Mouse (Mus musculus): ENCODE measurements around the gene Retn. TPM values are rescaled to one million over a fixed set of nuclear protein-coding genes. Genes with fewer than 3 reads are reported as not detected.

Retn gene
- polyA plus RNA-seq, 1 experiment from 2014 or later, result 0.24 TPM

GRCm38 (mm10) chr8:3690774-3691173 lies 35.2 kb downstream of the Retn start:
- no peak overlapping the region for H3K27ac ChIP-seq (replicated peaks)
- H3K4me3 ChIP-seq, result no peak overlapping the region
- DNase-seq (ENCODE audit: low spot score), result no peak
- H3K36me3 ChIP-seq (replicated peaks), result no peaks in the 10 kb centered on the region
- no peaks in the 10 kb centered on the region for H3K27me3 ChIP-seq (replicated peaks; ENCODE audit: low read depth, poor library complexity, severe bottlenecking)
- H3K9me3 ChIP-seq, result no peaks in the 10 kb centered on the region
- WGBS, result 76% methylated on average over 3 of the region's 3 CpGs
- H3K4me1 ChIP-seq, result no peaks in the 10 kb centered on the region

DNA sequence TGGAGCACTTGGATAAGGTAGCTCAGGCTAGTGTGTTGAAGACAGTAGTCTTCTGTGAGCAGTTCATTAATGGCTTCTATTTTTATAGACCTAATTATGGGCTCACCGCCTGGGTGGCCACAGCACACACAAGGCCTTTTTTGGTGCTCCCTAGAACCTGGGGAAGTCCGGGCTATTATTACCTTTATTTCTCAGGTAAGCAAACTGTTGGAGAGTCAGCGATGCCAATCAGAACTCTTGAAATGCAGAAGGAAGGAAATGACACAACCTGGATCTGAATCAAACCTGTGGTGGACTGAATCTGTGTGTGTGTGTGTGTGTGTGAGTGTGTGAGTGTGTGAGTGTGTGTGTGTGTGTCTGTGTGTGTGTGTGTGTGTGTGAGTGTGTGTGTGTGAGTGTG lies 38.6 kb downstream of the Retn start, which contains the start of gene Fcer2a:
TSS of gene Fcer2a (minus strand) at position 55 of the 400 bp plus-strand sequence.
- H3K27me3 ChIP-seq (replicated peaks; ENCODE audit: low read depth, poor library complexity, severe bottlenecking), result no peaks in the 10 kb centered on the region
- H3K4me1 ChIP-seq, result no peaks in the 10 kb centered on the region
- H3K4me3 ChIP-seq, result no peak within 1 kb of the TSS
- WGBS, result 79% methylated on average over 3 of the region's 3 CpGs
- no peak within 1 kb of the TSS for H3K27ac ChIP-seq (replicated peaks)
- no peaks in the 10 kb centered on the region for H3K9me3 ChIP-seq
- no peak for DNase-seq (ENCODE audit: low spot score)
- no peaks in the 10 kb centered on the region for H3K36me3 ChIP-seq (replicated peaks)

DNA sequence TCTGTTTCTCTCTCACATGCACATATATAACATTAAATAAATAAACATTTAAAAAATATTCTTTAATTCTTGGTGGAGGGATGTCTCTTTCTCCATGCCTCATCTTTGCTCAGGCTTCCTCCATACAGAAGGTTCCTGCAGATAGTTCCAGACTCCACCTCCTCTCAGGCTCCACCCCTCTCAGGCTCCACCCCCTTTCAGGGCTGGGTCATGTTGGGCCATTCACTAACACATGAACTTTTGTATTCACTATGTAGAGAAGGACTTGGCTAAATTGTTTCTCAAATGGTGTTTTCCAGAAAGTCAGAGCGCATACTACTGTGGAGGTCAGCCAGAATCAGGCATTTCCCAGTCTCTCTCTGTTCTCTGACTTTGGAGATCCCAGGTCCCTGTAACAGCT lies 45.9 kb downstream of the Retn start:
- Histone ChIP-seq H3K9me3 (no peaks in the 10 kb centered on the region; the same call in 1 of the 2 replicates), H3K27me3 (replicated peaks; ENCODE audit: low read depth, poor library complexity, severe bottlenecking) (no peaks in the 10 kb centered on the region), H3K4me3 (no peak overlapping the region), H3K4me1 (no peaks in the 10 kb centered on the region), H3K36me3 (replicated peaks) (no peaks in the 10 kb centered on the region), H3K27ac (replicated peaks) (no peak overlapping the region)
- no peak for DNase-seq (ENCODE audit: low spot score)
- 96% methylated on average over 1 of the region's 1 CpGs for WGBS

- DNase-seq (ENCODE audit: low spot score), result peak; percentile 30
Measured at GRCm38 (mm10) chr8:3705711-3706110, 50.1 kb downstream of the Retn start.

GRCm38 (mm10) chr8:3707611-3708010 lies 52.0 kb downstream of the Retn start:
- no peak for DNase-seq (ENCODE audit: low spot score)
- no peaks in the 10 kb centered on the region for H3K4me1 ChIP-seq
- no peaks in the 10 kb centered on the region for H3K36me3 ChIP-seq (replicated peaks)
- no peak overlapping the region for H3K4me3 ChIP-seq
- no peak overlapping the region for H3K27ac ChIP-seq (replicated peaks)
- 68% methylated on average over 7 of the region's 7 CpGs for WGBS
- H3K27me3 ChIP-seq (replicated peaks; ENCODE audit: low read depth, poor library complexity, severe bottlenecking), result no peaks in the 10 kb centered on the region
- H3K9me3 ChIP-seq, result no peaks in the 10 kb centered on the region

More at GRCm38 (mm10) chr8:3705711-3706110, 50.1 kb downstream of the Retn start:
- Histone ChIP-seq H3K27ac (replicated peaks) (no peak overlapping the region), H3K27me3 (replicated peaks; ENCODE audit: low read depth, poor library complexity, severe bottlenecking) (no peaks in the 10 kb centered on the region), H3K4me1 (no peaks in the 10 kb centered on the region), H3K4me3 (no peak overlapping the region), H3K9me3 (no peaks in the 10 kb centered on the region; the same call in 1 of the 2 replicates), H3K36me3 (replicated peaks) (no peaks in the 10 kb centered on the region)
- WGBS, result 65% methylated on average over 4 of the region's 4 CpGs

Other genes starting within 250 kb of the Retn start
- 4.1 and 4.8 TPM in 2 replicates for gene Pex11g, start 188.1 kb upstream of the Retn start, polyA plus RNA-seq (2016; fragmentation: Nextera tagmentation; extraction: Ambion mirVana)
- 0.10 TPM in 1 of 2 replicates, not detected in the other for gene Tex45, start 184.9 kb upstream of the Retn start, polyA plus RNA-seq (2016; fragmentation: Nextera tagmentation; extraction: Ambion mirVana)
- gene Zfp358, start 162.6 kb upstream of the Retn start, polyA plus RNA-seq (2016; fragmentation: Nextera tagmentation; extraction: Ambion mirVana), result 68.4 and 70.8 TPM in 2 replicates
- 63.2 and 65.0 TPM in 2 replicates for gene Mcoln1, start 155.3 kb upstream of the Retn start, polyA plus RNA-seq (2016; fragmentation: Nextera tagmentation; extraction: Ambion mirVana)
- 20.7 and 24.8 TPM in 2 replicates for gene Pnpla6, start 140.4 kb upstream of the Retn start, polyA plus RNA-seq (2016; fragmentation: Nextera tagmentation; extraction: Ambion mirVana)
- 6.8 and 7.1 TPM in 2 replicates for gene C330021F23Rik, start 87.8 kb upstream of the Retn start, polyA plus RNA-seq (2016; fragmentation: Nextera tagmentation; extraction: Ambion mirVana)
- gene Camsap3, start 68.5 kb upstream of the Retn start, polyA plus RNA-seq (2016; fragmentation: Nextera tagmentation; extraction: Ambion mirVana), result 9.5 and 10.9 TPM in 2 replicates
- 75.5 and 77.6 TPM in 2 replicates for gene Xab2, start 34.5 kb upstream of the Retn start, polyA plus RNA-seq (2016; fragmentation: Nextera tagmentation; extraction: Ambion mirVana)
- gene Pet100, start 34.2 kb upstream of the Retn start, polyA plus RNA-seq (2016; fragmentation: Nextera tagmentation; extraction: Ambion mirVana), result 85.2 and 88.9 TPM in 2 replicates
- gene Pcp2, start 30.2 kb upstream of the Retn start, polyA plus RNA-seq (2016; fragmentation: Nextera tagmentation; extraction: Ambion mirVana), result 1.1 and 1.7 TPM in 2 replicates
- gene Stxbp2, start 24.8 kb upstream of the Retn start, polyA plus RNA-seq (2016; fragmentation: Nextera tagmentation; extraction: Ambion mirVana), result 41.9 and 42.0 TPM in 2 replicates
- 0.12 TPM in 1 of 2 replicates, not detected in the other for gene Mcemp1, start 10.0 kb downstream of the Retn start, polyA plus RNA-seq (2016; fragmentation: Nextera tagmentation; extraction: Ambion mirVana)
- gene Fcor, start 16.6 kb downstream of the Retn start, polyA plus RNA-seq (2016; fragmentation: Nextera tagmentation; extraction: Ambion mirVana), result 7.3 and 8.2 TPM in 2 replicates
- gene Trappc5, start 20.5 kb downstream of the Retn start, polyA plus RNA-seq (2016; fragmentation: Nextera tagmentation; extraction: Ambion mirVana), result 44.6 and 46.8 TPM in 2 replicates
- 0.32 and 0.36 TPM in 2 replicates for gene Fcer2a, start 38.4 kb downstream of the Retn start, polyA plus RNA-seq (2016; fragmentation: Nextera tagmentation; extraction: Ambion mirVana)
- 0.16 and 0.20 TPM in 2 replicates for gene Clec4g, start 64.9 kb downstream of the Retn start, polyA plus RNA-seq (2016; fragmentation: Nextera tagmentation; extraction: Ambion mirVana)
- gene Cd209a, start 93.2 kb downstream of the Retn start, polyA plus RNA-seq (2016; fragmentation: Nextera tagmentation; extraction: Ambion mirVana), result not detected in 2 replicates
- not detected in 2 replicates for gene Cd209e, start 198.5 kb downstream of the Retn start, polyA plus RNA-seq (2016; fragmentation: Nextera tagmentation; extraction: Ambion mirVana)
- not detected in 2 replicates for gene Cd209d, start 222.8 kb downstream of the Retn start, polyA plus RNA-seq (2016; fragmentation: Nextera tagmentation; extraction: Ambion mirVana)

All from embryonic facial prominence, embryonic 10.5 days (tissue).